Mouse (Mus musculus): Measurements from ENCODE around the gene Anxa11. TPM values are rescaled to one million over a fixed set of nuclear protein-coding genes. Genes with fewer than 3 reads are reported as not detected.
"Not testable (repeated sequence)": the region's sequence is repeated elsewhere in the genome, so short reads cannot be mapped to it uniquely, and the experiment has no call there.

Gene Anxa11
- total RNA-seq, 2 experiments from 2014 or later, result 76.4 to 83.4 TPM

DNA sequence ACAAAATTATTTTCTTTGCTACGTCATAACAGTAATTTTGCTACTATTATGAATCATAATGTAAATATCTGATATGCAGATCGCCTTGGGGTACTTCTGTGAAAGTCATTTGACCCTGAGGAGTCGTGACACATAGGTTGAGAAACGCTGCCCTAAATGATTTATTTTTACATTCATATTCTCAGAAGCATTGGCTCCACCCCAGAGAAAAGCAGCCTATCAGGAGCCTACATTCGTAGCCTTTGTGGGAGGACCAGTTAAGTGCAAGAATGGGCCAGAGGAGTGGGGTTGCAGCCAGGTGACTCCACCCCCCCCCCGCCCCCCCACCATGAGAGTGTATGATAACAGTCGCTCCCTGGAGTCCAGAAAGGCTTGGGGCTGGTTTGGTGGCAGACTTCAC is 2.2 kb upstream of the Anxa11 start:
- no peak for DNase-seq
- intact Hi-C loops (cut with DNase I), result loop anchor here (5.0 kb wide), 1 partner anchor 633 kb away; no protein-coding TSS in a partner anchor

DNA sequence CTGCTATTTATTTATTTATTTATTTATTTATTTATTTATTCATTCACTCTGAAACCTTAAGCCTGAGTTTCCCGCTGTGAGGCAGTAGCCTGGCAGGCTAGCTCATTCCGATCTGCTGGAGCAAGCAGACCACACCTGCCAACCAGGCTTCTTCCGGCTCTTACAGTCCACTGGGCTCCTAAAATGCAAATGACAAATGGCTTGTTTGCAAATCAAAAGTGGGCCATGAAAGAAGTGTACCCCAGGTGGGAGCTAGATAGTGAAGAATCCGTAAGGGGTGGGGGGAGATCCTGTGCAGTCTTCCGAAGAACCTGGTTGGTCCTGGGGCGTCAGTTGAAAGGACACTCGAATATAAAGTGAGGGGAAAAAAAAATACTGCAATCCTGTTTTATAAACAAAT is 995 bp upstream of the Anxa11 start:
- no peak for DNase-seq
- intact Hi-C loops (cut with DNase I), result no loop called here

DNA sequence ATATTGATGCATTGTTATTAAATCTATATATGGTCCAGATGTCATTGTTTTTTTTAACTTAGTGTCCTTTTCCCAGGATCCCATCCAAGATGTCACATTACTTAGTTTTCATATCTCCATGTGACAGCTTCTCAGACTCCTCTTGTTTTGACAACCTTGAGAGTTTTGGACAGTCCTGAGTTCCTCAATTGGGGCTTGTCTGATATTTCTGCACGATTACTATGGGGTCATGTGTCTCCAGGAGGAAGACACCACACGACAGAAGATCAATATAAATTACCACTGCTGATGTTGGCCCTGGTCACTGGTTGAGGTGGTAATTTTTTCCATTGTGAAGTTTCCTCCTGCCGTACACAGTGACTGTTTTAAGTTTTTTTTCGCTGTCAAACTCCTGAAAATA is 377 bp upstream of the Anxa11 start:
- DNase-seq, result no peak
- intact Hi-C loops (cut with DNase I), result no loop called here

DNA sequence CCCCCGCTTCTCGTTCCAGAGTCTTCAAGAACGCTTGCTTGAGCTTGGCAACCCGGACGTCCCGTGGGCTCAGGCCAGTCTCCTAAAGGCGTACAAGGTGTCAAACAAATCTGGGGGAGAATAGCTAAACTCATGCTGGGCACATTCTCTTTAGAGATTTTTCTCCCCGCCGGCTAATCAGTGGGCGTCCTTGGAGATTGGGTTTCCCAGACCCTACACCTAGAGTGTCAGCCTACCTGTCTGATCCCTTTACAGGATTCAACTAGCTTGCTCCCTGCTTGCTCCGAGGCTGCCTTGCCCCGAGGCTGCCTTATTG is 690 bp downstream of the Anxa11 start:
- DNase-seq, result no peak
- intact Hi-C loops (cut with DNase I), result no loop called here

DNA sequence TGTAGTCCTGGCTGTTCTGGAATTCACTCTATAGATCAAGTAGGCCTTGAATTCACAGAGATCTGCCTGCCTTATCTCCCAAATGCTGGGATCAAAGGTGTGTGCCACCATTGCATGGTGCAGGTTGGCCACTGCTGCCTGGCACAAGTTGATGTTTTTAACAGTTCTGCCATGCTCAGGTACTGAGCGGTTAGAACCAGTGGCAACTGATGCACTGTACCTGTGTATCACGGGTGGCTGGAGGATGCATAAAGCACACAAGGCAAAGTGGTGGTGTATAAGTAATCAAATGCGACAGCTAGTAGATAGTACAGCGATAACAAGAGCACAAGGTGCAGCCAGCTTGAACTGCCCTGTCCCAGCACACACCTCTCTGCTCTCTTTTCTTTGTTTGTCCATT is 2.4 kb downstream of the Anxa11 start:
- intact Hi-C loops (cut with DNase I), result no loop called here
- DNase-seq, result no peak

DNA sequence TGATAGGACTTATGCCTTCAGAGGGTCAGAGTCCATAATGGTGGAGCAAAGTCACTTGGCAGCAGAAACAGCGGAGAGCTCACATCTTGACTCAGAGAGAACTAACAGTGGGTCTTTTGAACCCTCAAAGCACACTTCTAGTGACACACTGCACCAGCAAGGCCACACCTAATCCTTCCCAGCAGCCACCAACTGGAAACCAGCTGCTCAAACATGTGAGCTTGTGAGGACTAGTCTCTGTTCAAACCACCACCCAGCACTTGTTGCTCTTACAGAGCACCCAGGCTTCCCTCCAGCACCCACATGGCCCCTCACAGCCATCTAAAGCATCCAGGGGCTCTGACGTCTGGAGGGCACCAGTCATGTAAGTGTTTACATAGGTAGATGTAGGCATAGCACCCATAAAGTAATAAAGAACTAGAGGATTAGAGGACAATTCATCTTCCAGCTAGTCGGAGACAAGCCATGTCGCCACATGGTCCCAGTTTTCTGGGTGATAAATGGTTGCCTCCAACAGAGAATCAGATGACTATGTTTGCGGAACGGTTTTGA is 4.0 kb downstream of the Anxa11 start:
- DNase-seq, result no peak
- intact Hi-C loops (cut with DNase I), result no loop called here

DNA sequence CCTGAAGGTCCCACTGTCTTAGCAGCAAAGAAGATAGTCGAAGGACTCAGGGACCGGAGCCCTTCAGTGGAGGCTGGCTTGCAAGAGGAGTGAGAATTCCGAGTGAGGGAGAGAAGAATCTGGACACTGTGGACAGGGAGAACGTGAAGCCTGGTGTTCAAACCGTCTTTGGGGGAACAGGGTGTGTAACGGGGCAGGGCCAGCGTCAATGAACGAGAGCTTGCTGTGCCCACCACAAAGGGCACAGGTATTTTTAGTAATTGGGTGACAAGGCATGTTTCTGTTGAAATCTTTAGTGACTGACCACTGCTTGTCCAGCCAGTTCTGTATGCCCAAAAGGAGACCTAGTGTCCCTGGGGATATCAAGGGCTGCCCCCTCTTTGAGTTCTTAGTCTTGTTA is 4.6 kb downstream of the Anxa11 start:
- DNase-seq, result no peak
- intact Hi-C loops (cut with DNase I), result no loop called here

DNA sequence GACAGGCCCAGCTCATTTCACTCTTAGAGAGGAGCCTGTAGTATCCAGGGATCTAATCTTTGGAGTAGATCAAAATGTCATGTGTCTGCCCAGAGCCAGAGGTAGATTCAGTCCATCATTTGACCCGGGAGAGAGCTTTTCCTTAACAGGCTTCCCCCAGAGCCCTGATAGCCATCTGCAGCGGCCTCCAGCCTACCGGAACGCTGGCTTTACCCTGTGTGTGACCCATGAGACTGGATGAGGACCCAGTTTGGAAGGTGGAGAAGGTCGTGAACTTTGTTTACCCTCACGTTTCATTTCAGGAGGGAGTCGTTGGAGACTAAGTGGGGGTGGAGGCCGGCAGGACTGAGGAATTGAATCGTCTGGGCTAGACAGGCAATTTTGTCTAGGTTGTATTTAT is 5.7 kb downstream of the Anxa11 start:
- DNase-seq, result no peak
- intact Hi-C loops (cut with DNase I), result no loop called here

DNA sequence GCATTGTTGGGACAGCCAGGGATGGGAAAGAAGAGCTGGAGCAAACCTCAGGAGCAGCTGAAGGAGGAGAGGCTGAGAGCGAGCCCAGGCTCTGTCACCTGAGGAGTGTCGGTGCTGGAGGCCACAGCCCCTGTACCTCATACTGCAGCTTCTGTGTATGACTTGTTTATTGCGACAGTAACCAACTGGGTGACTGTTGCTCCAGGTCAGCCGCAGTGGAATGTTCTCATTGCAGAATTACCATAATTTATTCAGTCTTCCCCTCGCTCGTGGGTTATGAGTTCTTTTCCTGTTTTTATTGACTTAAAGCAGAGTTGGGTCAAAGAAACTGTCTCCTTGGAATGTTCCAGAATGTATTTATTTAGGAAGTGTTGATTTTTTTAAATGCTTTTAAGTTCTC is 6.3 kb downstream of the Anxa11 start:
- DNase-seq, result no peak
- intact Hi-C loops (cut with DNase I), result no loop called here

DNA sequence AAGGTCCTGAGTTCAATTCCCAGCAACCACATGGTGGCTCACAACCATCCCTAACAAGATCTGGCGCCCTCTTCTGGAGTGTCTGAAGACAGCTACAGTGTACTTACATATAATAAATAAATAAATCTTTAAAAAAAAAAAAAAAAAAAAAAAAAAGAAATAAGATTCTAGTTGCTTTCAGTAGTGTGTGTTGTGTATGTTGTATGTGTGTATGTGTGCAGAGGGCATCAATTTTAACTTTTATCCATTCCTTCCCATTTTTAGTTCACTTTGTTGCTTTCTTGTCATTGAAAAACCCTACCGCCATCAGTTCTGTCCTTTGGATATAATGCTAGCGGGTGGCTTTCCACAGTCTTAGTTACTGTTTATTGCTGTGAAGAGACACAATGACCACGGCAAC is 6.8 kb downstream of the Anxa11 start:
- intact Hi-C loops (cut with DNase I); DNase-seq: not testable (repeated sequence)

DNA sequence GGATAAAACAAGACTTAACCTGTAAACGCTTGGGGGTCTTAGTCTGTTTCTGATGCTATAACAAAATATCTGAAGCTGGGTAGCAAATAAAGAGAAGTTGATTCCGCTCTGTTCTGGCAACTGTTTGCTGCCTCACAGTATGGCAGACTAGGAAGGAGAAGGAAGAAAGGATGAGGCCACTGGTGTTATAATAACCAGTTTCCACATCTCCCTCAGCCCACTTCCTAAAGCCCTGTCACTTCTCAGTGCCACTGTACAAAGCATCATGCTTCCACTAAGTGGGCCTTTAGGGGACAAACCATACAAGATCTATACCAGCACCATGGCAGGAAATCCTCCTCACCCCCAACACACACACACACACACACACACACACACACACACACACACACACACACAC is 8.5 kb downstream of the Anxa11 start:
- no peak for DNase-seq
- intact Hi-C loops (cut with DNase I), result no loop called here

DNA sequence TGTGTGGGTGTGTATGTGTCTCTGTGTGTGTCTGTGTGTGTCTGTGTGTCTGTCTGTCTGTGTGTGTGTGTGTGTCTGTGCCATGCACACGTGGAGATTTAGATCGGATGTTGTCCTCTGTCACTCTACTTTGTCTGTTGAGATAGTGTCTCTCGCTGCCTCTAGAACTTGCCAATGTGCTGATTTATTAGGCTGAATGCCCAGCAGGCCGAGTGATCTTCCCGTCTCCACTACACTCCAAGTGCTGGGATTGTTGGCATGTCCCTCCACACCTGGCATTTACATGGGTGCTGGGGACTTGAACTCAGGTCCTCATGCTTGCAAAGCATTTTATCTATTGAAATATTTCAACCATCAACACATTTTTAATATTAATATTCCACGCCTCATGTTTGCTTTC is 9.2 kb downstream of the Anxa11 start:
- peak in 1 of 2 experiments; percentile 47 for DNase-seq
- intact Hi-C loops (cut with DNase I), result no loop called here

DNA sequence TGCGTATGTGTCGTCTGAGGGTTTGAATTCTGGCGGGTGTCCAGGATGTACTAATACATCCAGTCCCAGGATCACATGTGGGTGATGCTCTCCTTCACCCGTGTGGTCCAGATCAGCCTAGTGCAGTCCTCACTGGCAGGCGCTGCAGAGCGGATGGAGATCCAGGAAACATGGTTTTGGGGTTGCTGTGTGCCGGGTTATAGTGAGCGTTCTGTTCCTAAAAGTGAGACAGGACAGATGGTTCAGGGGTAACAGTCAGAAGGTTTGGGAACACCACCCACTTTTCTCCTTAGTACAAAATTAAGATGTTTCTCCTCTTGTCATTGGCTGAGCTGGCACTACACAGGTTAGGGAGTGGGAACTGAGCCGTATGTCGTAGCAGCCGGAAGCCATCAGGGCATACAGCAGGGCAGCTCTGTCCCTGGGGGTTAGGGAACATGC is 10.2 kb downstream of the Anxa11 start:
- intact Hi-C loops (cut with DNase I), result no loop called here
- no peak for DNase-seq

DNA sequence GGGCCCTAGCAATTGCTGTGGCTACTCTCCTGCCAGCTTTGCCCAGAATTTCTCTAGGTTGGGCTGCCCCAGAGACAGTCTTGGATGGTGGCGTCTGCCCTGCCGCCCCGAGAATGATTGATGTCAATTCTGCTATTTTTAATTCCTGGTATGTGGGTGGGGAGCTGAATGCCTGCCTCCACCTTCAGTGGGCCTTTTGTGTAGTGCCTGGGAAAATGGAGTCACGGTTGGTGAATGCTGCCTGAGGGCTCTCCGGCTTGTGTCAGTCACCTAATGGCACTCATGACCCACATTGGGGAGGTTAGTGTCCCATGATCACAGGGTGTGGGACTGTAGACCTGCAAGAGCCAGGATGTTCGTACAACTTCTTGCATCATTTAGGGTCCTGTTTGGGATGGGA is 11.3 kb downstream of the Anxa11 start:
- DNase-seq, result no peak
- intact Hi-C loops (cut with DNase I), result no loop called here

DNA sequence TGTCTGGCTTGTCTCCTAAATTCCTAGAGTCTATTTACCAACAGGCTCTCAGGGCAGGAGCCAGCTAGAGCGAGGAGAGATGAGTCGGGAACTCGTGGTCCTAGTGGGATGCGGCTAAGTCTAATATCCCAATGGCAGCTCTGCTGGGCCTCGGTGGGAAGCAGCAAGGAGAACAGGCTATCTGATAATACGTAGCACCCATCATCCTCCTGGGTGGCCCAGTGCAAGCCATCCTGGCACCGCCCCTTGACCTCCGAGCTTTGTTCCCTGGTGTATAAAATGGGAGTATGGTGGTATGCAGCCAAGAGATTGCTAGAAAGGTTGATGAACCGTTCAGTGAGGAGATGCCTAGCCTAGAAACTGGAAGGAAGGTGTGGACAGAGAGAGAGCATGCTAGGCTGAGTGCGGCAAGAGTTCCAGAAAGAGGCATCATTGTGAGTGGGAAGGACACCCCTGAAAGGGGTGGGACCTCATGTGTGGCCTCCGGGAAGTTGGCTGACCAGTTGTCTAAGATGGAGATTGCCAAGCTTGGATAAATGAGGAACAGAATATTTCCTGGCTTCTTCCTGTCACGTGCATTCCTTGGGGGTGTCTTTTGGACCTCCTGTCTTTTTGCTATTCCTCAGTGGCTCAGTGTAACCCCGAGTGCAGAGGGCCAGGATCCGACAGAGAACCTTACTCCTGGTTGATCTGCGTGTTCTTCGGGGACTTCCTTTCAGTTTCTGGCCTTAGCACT is 11.9 kb downstream of the Anxa11 start:
- intact Hi-C loops (cut with DNase I), result no loop called here
- DNase-seq, result peak in 1 of 2 experiments; percentile 40

DNA sequence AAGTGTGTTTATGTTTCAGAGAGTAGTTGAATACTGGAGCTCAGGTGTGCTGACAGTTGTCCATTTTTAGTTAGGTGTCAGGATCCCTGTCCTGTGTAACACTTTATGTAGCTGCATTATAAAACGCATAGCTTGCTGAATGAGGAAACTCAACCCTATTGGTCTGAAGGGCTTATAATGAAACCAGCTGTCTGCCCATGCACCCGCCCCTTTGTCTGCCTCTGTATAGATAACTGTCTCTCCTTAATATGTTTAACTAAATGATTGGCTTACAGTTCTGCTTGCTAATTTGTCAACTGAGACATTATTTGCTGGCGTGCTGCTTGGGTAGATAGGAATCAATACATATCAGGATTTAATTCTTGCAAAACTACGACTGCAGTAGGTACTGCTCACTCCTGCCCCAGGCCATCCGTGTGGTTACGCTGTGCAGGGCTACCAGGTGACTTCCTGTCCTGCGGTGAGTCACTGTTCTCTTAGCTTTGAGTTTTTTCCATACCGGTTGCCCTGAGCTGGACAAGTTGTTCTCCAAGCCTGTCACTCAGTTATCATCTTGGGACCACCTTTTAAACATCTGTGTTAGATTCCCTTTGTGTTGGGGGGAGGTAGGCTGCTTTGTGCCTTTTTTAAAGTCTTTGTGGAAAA is 13.4 kb downstream of the Anxa11 start:
- no peak for DNase-seq
- intact Hi-C loops (cut with DNase I), result no loop called here

DNA sequence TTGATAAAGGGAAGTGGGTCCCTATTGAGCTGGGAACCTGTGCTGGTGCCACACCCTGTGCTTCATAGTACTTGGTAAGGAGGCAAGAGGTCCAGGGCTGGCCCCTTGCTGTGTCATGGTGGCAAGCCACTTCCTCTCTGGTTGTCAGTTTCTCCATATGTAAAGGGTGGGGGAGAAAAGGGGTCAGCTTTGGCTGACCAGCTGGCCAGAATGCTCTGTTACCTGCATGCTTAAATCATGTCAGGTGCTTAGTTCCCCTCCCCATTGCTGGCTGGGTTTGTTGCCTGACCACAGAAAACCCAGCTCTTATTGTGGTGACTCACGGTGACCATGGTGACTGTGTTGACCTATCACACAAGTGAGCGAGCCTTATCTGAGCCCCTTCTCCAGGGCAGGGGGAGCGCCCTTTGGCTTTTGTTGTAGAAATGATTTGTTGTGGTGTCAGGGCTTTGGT is 15.2 kb downstream of the Anxa11 start:
- no peak for DNase-seq
- intact Hi-C loops (cut with DNase I), result no loop called here

DNA sequence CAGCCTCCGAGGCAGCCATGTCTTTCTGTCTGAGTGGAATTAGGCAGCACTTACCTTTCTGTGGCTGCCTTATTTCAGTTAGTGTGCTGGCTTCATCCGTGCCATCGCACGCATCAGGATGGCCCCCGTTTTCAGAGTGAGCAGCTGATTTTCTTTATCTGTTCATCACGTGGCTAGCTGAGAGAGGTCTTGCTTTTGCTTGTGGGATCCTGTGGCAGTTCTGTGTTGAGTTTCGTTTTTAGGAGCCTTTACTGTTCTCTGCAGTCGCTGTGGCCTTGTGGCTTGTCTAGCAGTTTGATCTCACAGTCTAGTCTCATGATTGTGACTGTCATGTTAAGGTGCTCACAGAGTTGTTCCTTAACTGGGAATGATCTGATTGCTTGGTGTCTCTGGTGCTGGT is 16.0 kb downstream of the Anxa11 start:
- intact Hi-C loops (cut with DNase I), result no loop called here

DNA sequence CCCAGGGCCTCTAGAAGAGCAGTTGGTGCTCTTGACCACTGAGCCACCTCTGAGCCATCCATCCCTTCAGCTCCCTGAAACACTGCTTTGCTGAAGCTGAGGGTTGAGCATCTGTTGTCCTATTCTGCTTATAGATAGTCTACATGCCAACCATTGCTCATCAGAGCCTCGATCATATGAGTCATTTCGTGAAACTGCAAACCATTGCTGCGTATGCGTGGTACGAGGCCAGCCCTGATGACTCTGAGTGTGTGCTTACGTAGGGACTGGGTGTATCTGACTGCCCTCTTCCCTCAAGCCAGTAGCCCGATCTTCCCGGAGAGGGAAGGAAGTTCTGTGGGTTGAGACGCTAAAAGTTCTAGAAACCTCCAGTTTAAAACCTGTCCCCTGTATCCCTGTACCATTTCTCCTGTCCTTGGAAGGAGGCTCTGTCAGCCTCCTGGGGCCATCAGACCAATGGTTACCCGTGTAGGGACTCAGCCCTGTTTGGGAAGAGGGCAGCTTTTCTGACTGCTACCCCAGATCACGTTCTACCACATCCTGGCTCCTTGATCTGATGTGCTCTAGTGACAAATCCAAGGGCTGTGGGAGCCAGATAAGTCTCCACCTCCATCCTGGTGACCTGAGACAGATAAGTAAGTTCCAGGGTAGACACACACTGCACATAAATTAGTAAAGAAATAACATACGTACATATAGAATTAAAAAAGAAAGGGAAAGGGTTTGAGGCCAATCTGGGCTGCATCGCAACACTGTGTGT is 20.0 kb downstream of the Anxa11 start:
- DNase-seq, result no peak
- intact Hi-C loops (cut with DNase I), result no loop called here

More for the DNA sequence above, 16.0 kb downstream of the Anxa11 start:
- DNase-seq, result no peak

DNA sequence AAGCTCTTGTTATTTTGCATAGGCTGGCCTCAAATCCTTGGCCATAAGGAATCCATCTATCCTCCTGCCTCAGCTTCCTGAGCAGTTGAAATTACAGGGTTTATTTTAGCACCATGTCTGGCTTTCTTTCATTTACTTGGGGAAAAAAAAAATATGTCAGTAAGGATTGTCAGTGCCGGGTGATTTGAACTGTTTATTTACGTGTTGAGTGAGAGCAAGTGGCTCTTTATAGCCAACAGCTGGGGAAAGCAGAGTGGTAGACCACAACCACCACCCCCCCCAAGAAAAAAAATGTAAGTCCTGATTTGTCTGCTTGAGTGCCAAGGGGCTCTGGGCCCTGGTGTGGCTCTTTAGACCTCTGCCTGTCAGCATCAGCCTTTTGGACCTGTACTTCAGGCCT is 21.8 kb downstream of the Anxa11 start:
- DNase-seq, result no peak
- intact Hi-C loops (cut with DNase I), result no loop called here

DNA sequence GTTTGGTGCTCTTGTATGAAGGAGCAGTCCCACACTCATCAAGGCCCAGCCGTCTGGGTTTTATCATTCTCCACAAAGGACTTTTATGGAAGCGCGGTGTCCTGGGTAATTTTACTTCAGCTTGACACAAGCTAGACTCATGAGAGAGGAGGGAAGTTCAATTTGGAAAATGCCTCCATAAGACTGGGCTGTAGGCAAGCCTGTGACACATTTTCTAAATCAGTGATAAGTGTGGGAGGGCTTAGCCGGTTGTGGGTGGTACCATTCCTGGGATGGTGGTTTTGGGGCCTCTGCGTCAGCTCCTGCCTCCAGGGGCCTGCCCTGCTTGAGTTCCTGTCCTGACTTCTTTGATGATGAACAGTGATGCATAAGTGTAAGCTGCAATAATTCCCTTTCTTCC is 23.3 kb downstream of the Anxa11 start:
- intact Hi-C loops (cut with DNase I), result no loop called here
- no peak for DNase-seq

DNA sequence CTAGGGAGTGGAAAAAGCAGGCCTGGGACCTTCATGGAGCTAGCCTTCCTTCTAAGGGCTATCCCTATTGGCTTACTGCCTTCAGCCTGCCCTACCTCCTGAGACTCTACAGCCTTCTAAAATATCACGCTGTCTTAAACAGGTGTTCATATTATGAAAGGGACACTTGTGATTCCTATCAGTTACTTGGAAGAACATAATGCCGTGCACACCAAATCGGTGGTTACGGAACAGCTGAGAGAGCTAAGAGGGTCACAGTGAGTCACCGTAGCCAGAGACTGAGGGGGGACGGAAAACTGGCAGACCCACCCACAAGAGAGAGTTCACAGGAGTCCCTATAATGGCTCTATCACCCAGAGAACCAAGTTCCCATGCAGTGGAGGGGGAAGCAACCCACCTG is 24.4 kb downstream of the Anxa11 start:
- no peak for DNase-seq
- intact Hi-C loops (cut with DNase I), result no loop called here

Measured in heart, postnatal 10 days (tissue).